Mouse (Mus musculus): ENCODE data around the gene Pdcd1lg2. TPM values are rescaled to one million over a fixed set of nuclear protein-coding genes. Genes with fewer than 3 reads are reported as not detected.

Pdcd1lg2 gene
- polyA plus RNA-seq, 1 experiment from 2014 or later: 0.14 TPM

DNA sequence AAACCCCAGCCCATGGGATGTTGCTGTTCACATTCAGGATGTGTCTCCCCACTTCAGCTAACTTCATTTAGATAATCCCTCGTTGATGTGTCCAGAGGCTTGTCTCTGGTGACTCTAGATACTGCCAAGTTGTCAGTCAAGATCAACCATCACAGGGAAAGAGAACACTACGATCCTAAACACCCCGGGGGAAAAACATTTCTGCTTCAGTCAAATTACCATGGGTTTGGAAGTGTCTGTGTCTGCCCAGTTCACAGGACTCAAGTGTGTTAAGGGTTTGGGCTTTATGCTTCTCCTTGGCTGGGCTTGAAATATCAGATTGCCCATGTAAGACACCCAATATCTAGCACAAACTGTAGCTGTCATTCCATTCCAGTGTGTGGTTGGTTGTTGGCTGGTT lies 71.9 kb downstream of the Pdcd1lg2 start:
- Histone ChIP-seq H3K4me3 (replicated peaks) (no peak overlapping the region), H3K36me3 (replicated peaks) (no peaks in the 10 kb centered on the region), H3K9me3 (no peaks in the 10 kb centered on the region), H3K4me2 (no peak overlapping the region), H3K4me1 (0 out of 2 replicates have a peak, but pooled peaks cover 6% of the 10 kb centered on the region), H3K27ac (no peak overlapping the region), H3K27me3 (no peaks in the 10 kb centered on the region), H3K9ac (no peak overlapping the region)
- WGBS: 64% methylated on average over 3 of the region's 3 CpGs
- no peak for ATAC-seq (ENCODE audit: low FRiP score)

GRCm38 (mm10) chr19:29483386-29483785 lies 72.7 kb downstream of the Pdcd1lg2 start:
- no peaks in the 10 kb centered on the region for H3K9me3 ChIP-seq
- H3K27me3 ChIP-seq: no peaks in the 10 kb centered on the region
- no peaks in the 10 kb centered on the region for H3K36me3 ChIP-seq (replicated peaks)
- H3K27ac ChIP-seq: no peak overlapping the region
- H3K4me3 ChIP-seq (replicated peaks): no peak overlapping the region
- H3K4me1 ChIP-seq: 0 out of 2 replicates have a peak, but pooled peaks cover 6% of the 10 kb centered on the region
- WGBS: 77% methylated on average over 2 of the region's 2 CpGs
- no peak overlapping the region for H3K9ac ChIP-seq
- ATAC-seq (ENCODE audit: low FRiP score): no peak
- H3K4me2 ChIP-seq: no peak overlapping the region

DNA sequence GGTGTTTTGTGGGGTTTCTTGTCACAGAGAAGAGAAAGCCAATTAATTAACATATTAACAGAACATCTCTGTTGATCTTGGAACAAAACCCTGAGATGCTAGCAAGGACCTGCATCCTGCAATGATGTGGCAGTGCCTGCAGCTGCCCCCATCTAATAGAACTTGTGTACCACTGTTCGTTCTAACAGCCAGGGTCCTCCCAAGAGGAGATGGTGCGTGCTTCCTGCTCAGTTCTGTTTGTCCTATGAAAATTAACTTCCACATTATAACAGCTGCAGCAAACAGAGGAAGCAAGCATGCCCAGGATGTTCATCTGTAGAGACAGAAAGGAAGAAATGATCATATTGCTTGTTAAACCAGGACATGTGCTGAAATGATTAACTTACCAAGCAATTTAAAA lies 73.8 kb downstream of the Pdcd1lg2 start:
- no peaks in the 10 kb centered on the region for H3K9me3 ChIP-seq
- H3K4me1 ChIP-seq: 0 out of 2 replicates have a peak, but pooled peaks cover 6% of the 10 kb centered on the region
- H3K4me3 ChIP-seq (replicated peaks): no peak overlapping the region
- no peaks in the 10 kb centered on the region for H3K27me3 ChIP-seq
- no peak overlapping the region for H3K4me2 ChIP-seq
- H3K36me3 ChIP-seq (replicated peaks): no peaks in the 10 kb centered on the region
- H3K9ac ChIP-seq: no peak overlapping the region
- no peak overlapping the region for H3K27ac ChIP-seq
- no peak for ATAC-seq (ENCODE audit: low FRiP score)
- WGBS: 75% methylated on average over 2 of the region's 2 CpGs

GRCm38 (mm10) chr19:29485257-29485948 lies 74.7 kb downstream of the Pdcd1lg2 start:
- Histone ChIP-seq H3K27me3 (no peaks in the 10 kb centered on the region), H3K36me3 (replicated peaks) (no peaks in the 10 kb centered on the region), H3K9ac (no peak overlapping the region), H3K9me3 (no peaks in the 10 kb centered on the region), H3K4me1 (0 out of 2 replicates have a peak, but pooled peaks cover 6% of the 10 kb centered on the region), H3K4me2 (no peak overlapping the region), H3K27ac (no peak overlapping the region), H3K4me3 (replicated peaks) (no peak overlapping the region)
- ATAC-seq (ENCODE audit: low FRiP score): no peak
- 91% methylated on average over 3 of the region's 3 CpGs for WGBS

DNA sequence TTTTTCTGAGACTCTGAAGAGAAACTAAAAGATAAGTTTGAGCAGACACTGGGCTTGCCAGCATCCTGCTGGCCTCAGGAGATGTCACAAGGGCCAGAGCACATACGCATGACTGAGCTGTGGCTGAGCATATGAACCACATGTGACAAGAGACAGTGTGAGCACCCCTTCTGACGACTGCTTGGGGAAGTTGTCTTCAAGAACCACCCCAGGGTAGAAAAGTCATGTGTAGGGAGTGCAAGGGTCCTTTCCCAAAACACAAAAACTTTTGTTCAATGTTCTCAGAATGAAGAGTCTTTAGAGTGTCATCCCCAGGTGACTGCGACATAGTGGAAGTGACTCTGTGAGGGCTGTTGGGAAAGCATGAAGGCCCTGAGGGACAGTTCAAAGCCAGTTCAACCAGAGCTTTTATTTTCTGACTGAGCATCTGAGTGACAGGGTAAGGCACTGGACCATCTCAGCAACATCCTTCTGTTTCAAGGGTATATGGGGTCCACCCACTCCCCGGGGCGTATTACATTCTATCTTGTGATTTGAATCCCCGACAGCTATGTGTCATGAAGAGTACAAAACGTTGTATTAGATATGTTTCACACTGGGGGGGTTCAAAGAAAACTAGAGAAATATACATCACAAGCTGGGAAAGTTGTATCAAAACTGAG lies 76.0 kb downstream of the Pdcd1lg2 start:
- H3K27me3 ChIP-seq: no peaks in the 10 kb centered on the region
- 87% methylated on average over 7 of the region's 7 CpGs for WGBS
- H3K4me3 ChIP-seq (replicated peaks): no peak overlapping the region
- no peaks in the 10 kb centered on the region for H3K9me3 ChIP-seq
- no peak overlapping the region for H3K9ac ChIP-seq
- H3K4me1 ChIP-seq: 0 out of 2 replicates have a peak, but pooled peaks cover 6% of the 10 kb centered on the region
- H3K4me2 ChIP-seq: no peak overlapping the region
- H3K27ac ChIP-seq: no peak overlapping the region
- no peaks in the 10 kb centered on the region for H3K36me3 ChIP-seq (replicated peaks)
- ATAC-seq (ENCODE audit: low FRiP score): no peak

GRCm38 (mm10) chr19:29487326-29488072 lies 76.8 kb downstream of the Pdcd1lg2 start:
- no peaks in the 10 kb centered on the region for H3K27me3 ChIP-seq
- H3K27ac ChIP-seq: no peak overlapping the region
- H3K9ac ChIP-seq: no peak overlapping the region
- 88% methylated on average over 14 of the region's 14 CpGs for WGBS
- H3K4me2 ChIP-seq: no peak overlapping the region
- no peak for ATAC-seq (ENCODE audit: low FRiP score)
- H3K4me1 ChIP-seq: 0 out of 2 replicates have a peak, but pooled peaks cover 1% of the 10 kb centered on the region
- H3K9me3 ChIP-seq: no peaks in the 10 kb centered on the region
- H3K36me3 ChIP-seq (replicated peaks): no peaks in the 10 kb centered on the region
- H3K4me3 ChIP-seq (replicated peaks): no peak overlapping the region

DNA sequence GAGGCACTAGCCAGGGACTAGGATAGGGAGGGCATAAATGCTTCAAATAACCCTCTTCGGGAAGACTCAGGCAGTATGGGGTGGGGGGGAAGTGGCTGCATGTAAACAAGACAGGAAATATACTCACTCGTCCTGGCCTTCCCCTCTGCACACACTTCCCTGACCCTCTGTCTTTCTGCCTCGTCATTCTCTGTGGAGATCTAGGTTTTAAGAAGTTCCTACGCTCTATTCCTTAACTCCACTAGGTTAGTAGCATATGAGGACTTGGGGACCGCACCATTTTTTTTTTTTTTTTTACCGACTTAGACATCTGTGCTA lies 77.3 kb downstream of the Pdcd1lg2 start:
- Histone ChIP-seq H3K36me3 (replicated peaks) (no peaks in the 10 kb centered on the region), H3K27ac (no peak overlapping the region), H3K27me3 (no peaks in the 10 kb centered on the region), H3K9ac (no peak overlapping the region), H3K4me1 (no peaks in the 10 kb centered on the region), H3K4me3 (replicated peaks) (no peak overlapping the region), H3K9me3 (no peaks in the 10 kb centered on the region), H3K4me2 (no peak overlapping the region)
- ATAC-seq (ENCODE audit: low FRiP score): no peak
- 72% methylated on average over 6 of the region's 6 CpGs for WGBS

- no peaks in the 10 kb centered on the region for H3K4me1 ChIP-seq
- H3K27me3 ChIP-seq: no peaks in the 10 kb centered on the region
- no peak overlapping the region for H3K27ac ChIP-seq
- H3K4me2 ChIP-seq: no peak overlapping the region
- no peak overlapping the region for H3K9ac ChIP-seq
- no peak for ATAC-seq (ENCODE audit: low FRiP score)
- no peaks in the 10 kb centered on the region for H3K9me3 ChIP-seq
- 73% methylated on average over 10 of the region's 10 CpGs for WGBS
- H3K4me3 ChIP-seq (replicated peaks): no peak overlapping the region
- no peaks in the 10 kb centered on the region for H3K36me3 ChIP-seq (replicated peaks)
Observed at GRCm38 (mm10) chr19:29488420-29488819, 77.7 kb downstream of the Pdcd1lg2 start.

- ATAC-seq (ENCODE audit: low FRiP score): no peak
- 90% methylated on average over 3 of the region's 3 CpGs for WGBS
- no peak overlapping the region for H3K4me2 ChIP-seq
Observed at GRCm38 (mm10) chr19:29489785-29490284, 79.1 kb downstream of the Pdcd1lg2 start.

DNA sequence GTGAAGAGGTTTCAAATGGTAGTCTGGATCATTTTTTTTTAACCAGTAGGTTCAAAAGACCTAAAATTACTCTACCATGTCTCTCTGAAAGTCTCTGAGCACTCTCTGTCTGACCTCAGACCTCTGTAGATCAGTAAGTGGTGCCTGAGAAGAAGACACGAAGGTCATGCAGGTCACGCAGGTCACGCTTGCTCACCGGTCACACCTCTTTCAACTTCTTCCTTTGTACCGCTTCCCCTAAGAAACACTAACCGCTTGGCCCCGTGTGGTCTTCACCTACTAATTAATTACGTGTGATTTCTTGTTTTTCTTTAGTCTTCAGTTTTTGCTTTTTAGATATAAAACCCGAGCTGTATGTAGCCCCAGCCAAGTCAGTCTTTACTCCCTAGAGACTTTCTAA lies 80.7 kb downstream of the Pdcd1lg2 start:
- H3K9ac ChIP-seq: no peak overlapping the region
- no peak overlapping the region for H3K4me2 ChIP-seq
- no peak overlapping the region for H3K4me3 ChIP-seq (replicated peaks)
- WGBS: 79% methylated on average over 9 of the region's 9 CpGs
- H3K4me1 ChIP-seq: no peaks in the 10 kb centered on the region
- no peak for ATAC-seq (ENCODE audit: low FRiP score)
- no peaks in the 10 kb centered on the region for H3K27me3 ChIP-seq
- no peaks in the 10 kb centered on the region for H3K9me3 ChIP-seq
- H3K27ac ChIP-seq: no peak overlapping the region
- H3K36me3 ChIP-seq (replicated peaks): no peaks in the 10 kb centered on the region

More at GRCm38 (mm10) chr19:29489785-29490284, 79.1 kb downstream of the Pdcd1lg2 start:
- Histone ChIP-seq H3K4me1 (no peaks in the 10 kb centered on the region), H3K27me3 (no peaks in the 10 kb centered on the region), H3K27ac (no peak overlapping the region), H3K4me3 (replicated peaks) (no peak overlapping the region), H3K9ac (no peak overlapping the region), H3K36me3 (replicated peaks) (no peaks in the 10 kb centered on the region), H3K9me3 (no peaks in the 10 kb centered on the region)

- H3K9me3 ChIP-seq: no peaks in the 10 kb centered on the region
- H3K9ac ChIP-seq: no peak overlapping the region
- no peak overlapping the region for H3K4me3 ChIP-seq (replicated peaks)
- 72% methylated on average over 4 of the region's 4 CpGs for WGBS
- no peak overlapping the region for H3K27ac ChIP-seq
- ATAC-seq (ENCODE audit: low FRiP score): no peak
- no peak overlapping the region for H3K4me2 ChIP-seq
- no peaks in the 10 kb centered on the region for H3K4me1 ChIP-seq
- no peaks in the 10 kb centered on the region for H3K36me3 ChIP-seq (replicated peaks)
- H3K27me3 ChIP-seq: no peaks in the 10 kb centered on the region
Observed at GRCm38 (mm10) chr19:29494454-29494853, 83.7 kb downstream of the Pdcd1lg2 start.

DNA sequence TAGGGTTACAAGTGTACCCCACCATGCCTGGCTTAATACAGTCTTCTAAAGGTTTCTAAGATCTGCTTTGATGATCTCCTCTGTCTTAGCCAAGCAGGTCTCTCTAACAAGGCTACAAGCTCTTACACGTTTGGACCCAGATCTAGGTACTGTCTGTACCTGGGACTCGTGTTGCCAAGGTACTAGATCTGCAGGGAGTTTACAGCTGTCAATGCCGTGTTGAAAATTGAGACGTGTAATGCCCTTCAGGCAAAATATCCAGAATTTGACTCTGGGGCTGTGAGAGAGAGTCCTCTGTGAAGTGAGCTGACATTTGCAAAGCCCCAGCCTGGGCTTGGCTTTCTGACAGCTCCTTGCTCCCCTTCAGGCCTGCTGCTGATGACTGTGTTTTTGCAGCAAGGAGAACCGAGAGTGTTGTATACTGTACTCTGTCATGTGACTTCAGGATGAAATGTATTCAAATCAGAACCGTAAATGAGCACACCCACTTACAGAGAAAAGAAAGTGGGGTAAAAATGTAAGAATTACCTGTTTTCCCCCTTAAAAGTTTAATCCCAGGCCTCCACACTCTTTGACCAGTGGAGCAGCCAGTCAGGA lies 85.4 kb downstream of the Pdcd1lg2 start:
- Histone ChIP-seq H3K27me3 (no peaks in the 10 kb centered on the region), H3K4me2 (no peak overlapping the region), H3K4me1 (peaks cover 1% of the 10 kb centered on the region; the same call in 1 of the 2 replicates), H3K27ac (no peak overlapping the region), H3K9me3 (no peaks in the 10 kb centered on the region), H3K9ac (no peak overlapping the region), H3K36me3 (replicated peaks) (no peaks in the 10 kb centered on the region), H3K4me3 (replicated peaks) (no peak overlapping the region)
- no peak for ATAC-seq (ENCODE audit: low FRiP score)
- 77% methylated on average over 6 of the region's 6 CpGs for WGBS
